Mouse (Mus musculus): Measurements from ENCODE around the gene Lat2.
A peak's percentile ranks its signal among the peaks of the same experiment; 100 is the strongest.

Gene Lat2

DNA sequence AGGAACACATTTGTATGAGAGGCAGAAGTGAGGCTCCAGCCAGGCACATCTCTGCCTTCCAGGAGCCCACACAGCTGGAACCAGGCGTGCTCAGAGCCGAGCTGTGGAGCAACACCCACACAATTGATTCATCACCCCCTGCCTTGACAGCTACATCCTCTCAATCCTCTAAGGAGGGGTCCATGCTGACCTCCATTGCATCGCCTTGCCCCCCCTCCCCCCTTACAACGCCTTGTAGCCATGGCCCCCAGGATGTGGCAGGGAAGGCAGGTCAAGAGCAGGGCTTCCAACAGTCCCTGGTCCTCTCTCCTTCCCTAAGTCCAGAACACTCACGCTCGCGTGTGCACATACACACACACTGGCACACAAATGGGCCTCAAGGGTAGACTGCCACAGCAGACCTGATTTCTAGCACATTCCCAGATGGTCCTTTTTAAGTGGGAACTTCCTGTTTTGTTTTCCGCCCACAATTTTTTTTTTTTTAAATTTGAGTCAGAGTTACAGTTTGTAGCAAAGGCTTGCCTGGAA lies 45.8 kb downstream of the Lat2 start:
- DNase-seq (ENCODE audit: low spot score) = no peak

DNA sequence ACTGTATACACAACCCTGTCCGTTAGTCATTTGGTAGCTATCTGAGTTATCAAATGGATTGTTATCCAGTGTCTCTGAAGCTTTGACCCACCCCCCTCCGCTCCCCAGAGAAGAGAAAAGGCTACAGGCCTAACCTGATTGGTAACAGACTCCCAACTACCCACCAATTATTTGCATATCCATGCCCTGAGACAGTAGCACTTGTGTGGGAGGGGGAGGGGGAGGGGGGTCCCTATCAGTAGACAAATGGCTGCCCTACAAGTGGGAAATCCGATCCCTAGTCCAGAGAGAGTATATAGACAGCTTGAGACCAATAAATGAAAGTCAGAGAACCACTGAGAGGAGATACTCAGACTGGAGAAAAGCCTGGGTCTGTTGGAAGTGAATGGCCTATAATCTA lies 46.8 kb downstream of the Lat2 start:
- no peak for DNase-seq (ENCODE audit: low spot score)

DNA sequence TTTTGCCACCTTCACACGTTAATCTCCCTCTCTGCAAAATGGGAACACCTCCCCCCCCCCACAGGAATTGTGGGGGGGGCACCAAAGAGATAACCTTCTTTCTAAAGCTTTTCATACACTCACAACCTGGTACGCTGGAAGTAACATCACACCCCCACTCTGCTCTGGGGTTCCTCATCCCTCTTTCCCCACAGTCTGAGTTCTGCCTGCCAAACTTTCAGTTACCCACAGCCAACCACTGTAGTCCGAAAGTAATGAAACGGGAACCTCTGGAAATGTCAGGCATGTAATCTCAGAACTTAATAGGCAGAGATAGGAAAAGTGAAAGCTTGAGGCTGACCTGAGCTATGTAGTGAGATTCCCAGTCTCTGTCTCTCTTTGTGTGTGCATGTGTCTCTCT lies 47.4 kb downstream of the Lat2 start:
- no peak for DNase-seq (ENCODE audit: low spot score)

DNA sequence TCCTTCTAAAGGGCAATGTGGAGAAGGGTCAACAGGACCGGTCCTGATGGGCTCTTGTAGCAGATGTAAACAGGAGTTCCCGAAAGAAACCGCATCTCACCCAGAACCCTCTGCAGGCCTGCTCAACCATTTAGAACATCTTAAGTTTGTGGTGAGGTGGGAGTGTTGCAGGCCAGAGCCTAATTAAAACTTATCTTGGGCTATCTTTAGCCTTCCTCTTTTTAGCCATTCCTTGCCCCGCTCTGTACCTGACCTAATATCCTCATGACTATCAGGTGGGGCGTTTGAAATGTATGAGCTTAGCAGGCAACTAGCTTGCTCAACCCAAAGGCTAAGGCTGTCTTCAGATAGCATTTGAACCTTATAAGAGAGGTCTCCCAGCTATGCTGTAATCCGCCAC lies 49.1 kb downstream of the Lat2 start:
- no peak for DNase-seq (ENCODE audit: low spot score)

DNA sequence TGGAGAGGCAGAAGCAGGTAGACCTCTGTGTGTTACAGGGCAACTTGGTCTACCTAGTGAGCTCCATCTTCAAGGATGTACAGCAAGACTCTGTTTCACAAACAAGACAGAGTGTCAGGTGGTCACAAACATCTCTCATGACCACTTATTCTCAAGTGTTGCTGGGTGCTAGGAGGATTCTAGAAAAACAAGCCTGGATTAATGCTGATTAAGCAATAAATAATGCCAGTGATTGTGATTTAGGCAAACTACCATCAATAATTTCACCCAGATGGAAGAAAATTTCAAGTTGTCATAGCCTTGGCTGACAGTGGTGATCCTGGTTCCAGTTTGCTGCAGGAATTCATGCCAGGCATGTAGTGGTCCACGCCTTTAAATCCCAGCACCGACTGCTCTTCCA lies 50.6 kb downstream of the Lat2 start:
- no peak for DNase-seq (ENCODE audit: low spot score)

DNA sequence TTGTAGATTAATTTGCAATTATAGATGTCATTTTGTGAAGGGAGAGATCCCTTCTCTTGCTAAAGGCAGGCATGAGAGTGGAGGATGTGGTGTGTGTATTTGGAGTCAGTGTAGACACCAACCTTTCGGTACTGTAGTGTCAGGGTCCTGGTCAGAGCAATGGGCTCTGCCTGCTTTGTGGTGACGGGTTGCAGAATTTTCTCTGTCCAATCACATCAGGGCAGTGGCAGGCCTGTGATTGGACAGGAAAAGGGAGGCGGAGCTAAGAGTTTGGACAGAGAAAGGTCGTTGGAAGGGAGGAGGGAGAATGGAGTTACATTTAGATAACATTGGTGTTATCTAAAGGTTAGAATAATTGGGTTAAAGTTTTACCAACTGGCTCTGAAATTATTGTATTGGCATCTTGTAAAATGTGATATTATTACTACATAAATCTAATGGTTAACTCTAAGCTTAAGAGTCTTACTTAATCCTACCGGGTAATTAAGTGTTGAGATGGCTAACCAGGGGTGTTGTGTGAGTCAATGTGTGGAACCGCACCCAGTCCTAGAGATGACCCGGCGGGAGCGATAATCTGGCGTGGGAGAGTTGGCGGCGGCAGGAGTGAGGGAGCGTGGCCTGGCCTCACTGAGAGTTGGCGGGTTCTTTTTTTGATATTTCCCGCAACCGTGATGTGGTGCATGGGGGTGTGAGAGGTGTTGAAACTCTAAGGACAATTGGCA lies 54.2 kb downstream of the Lat2 start:
- no peak for DNase-seq (ENCODE audit: low spot score)

DNA sequence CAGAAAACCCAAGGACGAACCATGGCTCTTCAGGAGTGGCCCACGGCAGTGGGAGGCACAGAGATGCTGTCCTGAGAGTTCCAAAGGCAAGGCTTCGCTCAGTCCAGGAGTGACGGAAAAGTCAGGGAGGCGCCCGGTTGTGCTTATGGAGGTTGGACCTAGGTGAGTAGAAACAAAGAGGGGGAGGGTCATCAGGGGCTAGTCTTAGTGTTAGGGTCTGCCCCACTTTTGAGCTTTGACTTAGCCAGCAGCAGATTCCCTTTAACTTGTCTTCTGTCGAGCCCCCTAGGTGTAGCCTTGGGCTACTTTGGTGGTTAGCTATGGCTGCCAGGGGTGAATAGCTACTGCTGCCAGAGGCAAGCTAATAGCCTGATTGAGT lies 54.8 kb downstream of the Lat2 start, which contains the start of gene Syna:
TSS of gene Syna (minus strand) at position 101 of the 379 bp plus-strand sequence.
- DNase-seq (ENCODE audit: low spot score) = no peak

DNA sequence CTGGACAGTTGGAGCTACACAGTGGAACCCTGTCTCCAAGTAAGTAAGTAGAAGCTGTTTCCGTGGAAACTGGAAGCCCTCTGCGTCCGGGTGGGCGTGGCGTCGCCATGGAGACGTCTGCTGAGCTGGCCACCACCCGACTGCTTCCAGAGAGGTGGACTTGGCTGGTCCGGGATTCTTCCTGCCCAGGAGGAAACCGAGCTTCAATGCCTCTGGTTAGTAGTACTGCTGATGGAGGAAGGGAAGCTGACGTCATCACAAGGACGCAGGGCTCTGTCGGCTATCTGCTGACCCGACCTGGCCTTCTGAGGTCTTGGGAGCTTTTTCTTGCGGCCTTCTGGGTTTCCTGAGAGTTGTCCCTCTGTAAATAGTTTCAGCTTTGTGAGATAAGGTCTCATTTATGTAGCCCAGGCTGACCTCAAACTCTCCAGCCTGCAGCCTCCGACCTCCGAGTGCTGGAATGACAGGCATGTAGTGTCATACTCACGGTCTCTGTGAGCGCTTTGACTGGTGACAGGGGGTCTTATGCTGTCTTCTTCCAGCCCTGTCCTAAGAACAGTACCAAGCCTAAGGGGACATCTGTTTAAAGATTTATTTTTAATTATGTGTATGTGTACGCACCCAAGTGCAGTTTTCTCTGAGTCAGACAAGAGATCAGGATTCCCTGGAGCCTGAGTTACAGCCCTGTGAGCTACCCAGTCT lies 59.2 kb downstream of the Lat2 start:
- no peak for DNase-seq (ENCODE audit: low spot score)

DNA sequence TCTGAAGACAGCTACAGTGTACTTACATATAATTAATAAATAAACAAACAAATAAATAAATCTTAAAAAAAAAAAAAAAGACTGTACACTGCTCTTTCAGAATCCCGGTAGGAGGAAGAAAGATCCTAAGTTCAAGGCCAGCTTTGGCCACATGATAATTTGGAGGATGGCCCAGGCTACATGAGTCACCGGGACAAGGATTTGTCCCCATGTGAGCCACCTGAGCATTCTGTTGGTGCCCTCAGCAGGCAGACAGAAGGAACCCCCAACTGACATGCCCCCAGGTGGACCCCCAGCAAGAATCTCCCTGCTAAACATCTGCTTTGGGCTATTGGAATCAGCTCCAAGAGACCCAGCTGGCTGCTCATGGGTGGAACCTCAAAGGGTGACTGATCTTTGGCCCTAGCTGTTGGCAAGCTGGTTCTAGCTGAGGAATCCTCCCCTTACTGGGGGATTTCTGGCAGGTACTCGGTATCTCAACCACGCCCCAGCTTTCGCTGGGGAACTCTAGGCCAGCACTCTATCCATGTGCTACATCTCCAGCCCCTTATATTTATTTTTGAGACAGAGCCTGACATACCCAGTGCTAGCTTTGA lies 60.8 kb downstream of the Lat2 start:
- no peak for DNase-seq (ENCODE audit: low spot score)

DNA sequence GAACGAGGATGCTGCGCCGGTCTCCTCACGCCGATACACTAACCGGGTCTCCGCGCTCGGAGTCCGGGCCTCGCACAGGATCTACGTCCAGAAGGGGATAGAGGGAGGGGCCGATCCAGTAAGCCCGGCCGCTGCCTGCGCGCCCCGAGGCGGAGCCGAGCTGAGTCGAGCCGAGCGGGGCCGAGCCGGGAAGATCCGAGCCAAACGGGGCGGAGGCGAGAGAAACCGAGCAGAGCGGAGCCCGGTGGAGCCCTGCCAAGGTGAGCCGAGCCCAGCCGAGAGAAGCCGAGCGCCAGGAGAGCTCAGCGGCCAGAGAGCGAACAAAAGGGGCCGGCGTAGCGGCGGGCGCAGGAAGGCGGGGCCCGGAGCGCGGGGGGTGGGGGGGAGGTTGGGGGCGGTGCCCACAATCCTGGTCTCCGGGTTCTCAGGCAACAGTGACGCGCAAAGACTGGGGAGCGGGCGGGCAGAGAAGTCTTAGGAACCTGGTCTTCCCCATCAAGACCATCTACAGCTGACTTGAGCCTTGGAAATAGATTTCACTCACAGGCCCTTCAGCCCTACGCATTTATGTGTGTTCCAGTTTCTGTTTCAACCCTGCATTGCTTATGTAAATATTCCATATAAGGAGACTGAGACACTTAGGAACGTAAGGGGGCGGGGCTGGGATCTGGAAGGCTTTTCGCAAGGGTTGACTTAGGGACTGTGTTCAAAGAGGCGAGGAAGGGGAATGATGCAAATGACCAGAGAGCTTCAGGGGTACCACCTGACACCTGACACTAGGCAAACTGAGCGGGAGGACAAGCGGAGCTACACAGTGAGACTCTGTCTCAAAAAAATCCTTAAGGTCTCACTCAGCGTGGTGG lies 62.5 kb downstream of the Lat2 start, which contains the start of gene Clip2:
TSS of gene Clip2 (minus strand) at position 325 of the 863 bp plus-strand sequence.
- peak; percentile 68 for DNase-seq (ENCODE audit: low spot score)

DNA sequence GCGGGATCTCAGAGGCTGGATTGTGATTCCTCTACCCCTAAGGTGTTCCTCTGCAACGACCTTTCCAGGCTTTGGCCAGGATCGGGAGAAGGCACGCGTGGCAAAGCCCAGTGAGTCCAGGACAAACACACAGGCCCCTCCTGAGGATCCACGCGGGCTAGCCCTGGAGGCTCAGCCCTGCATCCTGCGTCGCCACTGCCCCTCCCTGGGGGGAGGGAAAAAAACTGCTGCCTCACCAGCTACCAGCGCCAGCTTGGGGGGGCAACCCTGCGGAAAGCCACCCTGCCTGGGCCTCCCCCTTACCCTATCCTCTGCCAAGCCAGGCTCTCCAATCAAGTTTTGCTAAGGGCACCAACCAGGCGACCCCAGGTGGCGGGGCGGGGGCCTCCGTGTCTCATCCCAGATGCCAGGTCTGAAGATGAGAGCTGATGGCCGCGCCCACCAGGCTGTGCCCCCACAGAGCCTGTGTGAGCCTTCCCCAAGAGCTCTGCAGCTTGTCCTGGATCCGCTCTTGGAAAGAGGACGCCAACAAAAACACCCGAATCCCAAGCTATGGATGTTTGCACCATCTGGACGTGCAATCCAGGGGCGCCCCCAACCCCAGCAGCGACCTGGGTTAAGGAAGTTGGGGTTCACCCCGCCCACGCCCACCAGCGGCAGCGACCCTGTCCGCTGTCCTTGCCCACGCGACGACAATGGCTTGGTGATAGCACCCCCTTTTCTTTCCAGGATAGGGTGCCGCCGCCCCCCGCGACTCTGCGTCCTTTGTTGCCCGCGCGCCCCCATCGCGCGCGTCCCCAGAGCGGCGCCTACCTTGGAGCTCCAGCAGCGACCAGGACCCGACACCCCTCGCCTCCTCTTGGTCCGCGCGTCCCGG lies 63.4 kb downstream of the Lat2 start:
- no peak for DNase-seq (ENCODE audit: low spot score)

DNA sequence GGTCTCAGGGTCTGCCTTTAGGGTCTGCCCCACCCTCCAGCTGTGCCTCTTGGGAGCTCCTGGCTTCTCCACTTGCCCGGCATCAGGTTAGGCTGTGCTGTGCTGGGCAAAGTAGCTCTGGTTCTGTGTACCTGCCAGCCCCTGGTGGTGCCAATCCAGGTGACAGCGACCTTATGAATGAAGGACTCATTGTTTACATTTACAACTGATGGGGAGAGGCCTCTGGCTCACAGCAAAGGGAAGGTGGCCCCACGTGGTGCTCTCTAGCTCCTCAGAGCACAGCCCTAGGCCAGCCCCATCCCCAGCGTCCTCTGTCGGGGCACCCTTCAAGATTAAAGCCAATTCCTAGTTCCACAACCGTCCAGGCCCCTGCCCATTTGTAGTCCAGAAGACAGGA lies 64.0 kb downstream of the Lat2 start:
- no peak for DNase-seq (ENCODE audit: low spot score)
